Mouse (Mus musculus) lung, postnatal 0 days (tissue): ENCODE results near the gene Esf1.

Experiments
- CTCF ChIP-seq: IDR thresholded peaks from 2 replicates; pipeline ENCODE4 v1.5.1; 2016; ENCODE audit warnings: antibody characterized with exemption, mild to moderate bottlenecking
- EP300 ChIP-seq: IDR thresholded peaks from 2 replicates; pipeline ENCODE4 v1.6.1; 2016; ENCODE audit warnings: antibody characterized with exemption, mild to moderate bottlenecking, control low read depth

GRCm38 (mm10) chr2:140093433-140093832 is 76.9 kb downstream of the Esf1 start:
- no peak for TF ChIP-seq CTCF
- TF ChIP-seq EP300, result no peak
